Mouse (Mus musculus): Measurements from ENCODE around the gene Olfr270.

Gene Olfr270

DNA sequence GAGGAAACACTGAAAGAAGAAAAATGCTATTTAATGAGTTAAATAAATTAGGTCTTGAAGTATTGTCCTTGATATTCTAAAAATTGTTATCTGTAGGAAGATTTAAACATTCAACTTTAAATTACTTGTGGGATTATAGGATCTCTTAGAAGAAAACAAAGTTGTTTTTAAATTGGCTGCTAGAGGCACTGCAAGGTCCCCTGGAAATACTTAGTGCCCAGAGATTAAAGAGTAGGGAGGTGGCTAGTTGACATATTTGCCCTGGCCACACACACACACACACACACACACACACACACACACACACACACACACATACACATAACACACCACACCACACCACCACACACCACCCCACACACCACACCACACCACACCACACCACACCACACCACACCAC is at the start of gene Olfr270:
Gene Olfr270 (plus strand): TSS at position 301 of the 400 bp plus-strand sequence.
- no peak for ATAC-seq (ENCODE audit: low TSS enrichment)

GRCm38 (mm10) chr4:52916659-52917310 is 47.6 kb upstream of the Olfr270 start:
- no peak for ATAC-seq (ENCODE audit: low TSS enrichment)

GRCm38 (mm10) chr4:52917311-52917688 is 47.0 kb upstream of the Olfr270 start:
- ATAC-seq (ENCODE audit: low TSS enrichment), result no peak

- no peak for ATAC-seq (ENCODE audit: low TSS enrichment)
Measured at GRCm38 (mm10) chr4:52919078-52919477, 45.3 kb upstream of the Olfr270 start, which contains the start of gene Olfr272. Gene Olfr272, minus strand, starts transcription at chr4:52919178.

DNA sequence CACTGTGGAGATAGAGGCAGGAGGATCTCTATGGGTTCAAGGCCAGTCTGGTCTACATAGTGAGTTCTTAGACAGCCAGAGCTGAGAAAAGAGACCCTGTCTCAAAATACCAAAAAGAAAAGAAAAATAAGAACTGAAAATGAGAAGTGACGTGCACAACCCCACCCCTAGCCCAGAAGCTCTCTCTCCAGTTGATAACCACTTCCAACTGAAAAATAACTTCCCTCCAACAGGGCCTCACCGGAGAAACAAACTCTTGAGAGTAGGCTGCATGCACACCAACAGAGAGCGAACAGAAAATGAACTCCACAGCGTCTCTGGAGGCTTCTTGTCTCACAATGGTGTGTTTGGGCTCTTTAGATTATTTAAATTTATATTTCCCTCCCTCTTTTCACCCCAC is 33.9 kb upstream of the Olfr270 start:
- ATAC-seq (ENCODE audit: low TSS enrichment), result no peak

- ATAC-seq (ENCODE audit: low TSS enrichment), result no peak
Measured at GRCm38 (mm10) chr4:52946665-52947064, 17.7 kb upstream of the Olfr270 start.

DNA sequence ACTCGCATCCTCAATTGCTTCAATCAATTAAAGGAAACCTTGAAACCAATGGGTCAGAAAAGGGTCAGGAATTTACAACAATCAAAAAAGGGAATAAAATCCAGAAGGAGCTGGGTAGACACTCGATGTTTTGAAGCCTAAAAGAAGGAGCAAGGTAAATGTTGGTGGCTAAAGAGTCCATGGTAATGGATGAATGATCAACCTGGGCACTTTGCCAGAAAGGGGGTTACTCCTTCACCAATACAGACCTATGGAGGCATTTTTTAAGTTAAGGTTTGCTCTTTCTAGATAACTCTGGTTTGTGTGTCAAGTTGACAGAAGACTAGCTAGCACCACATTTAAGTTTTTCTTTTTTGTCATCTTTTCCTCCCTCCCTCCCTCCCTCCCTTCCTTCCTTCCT is 15.3 kb upstream of the Olfr270 start:
- ATAC-seq (ENCODE audit: low TSS enrichment), result no peak

DNA sequence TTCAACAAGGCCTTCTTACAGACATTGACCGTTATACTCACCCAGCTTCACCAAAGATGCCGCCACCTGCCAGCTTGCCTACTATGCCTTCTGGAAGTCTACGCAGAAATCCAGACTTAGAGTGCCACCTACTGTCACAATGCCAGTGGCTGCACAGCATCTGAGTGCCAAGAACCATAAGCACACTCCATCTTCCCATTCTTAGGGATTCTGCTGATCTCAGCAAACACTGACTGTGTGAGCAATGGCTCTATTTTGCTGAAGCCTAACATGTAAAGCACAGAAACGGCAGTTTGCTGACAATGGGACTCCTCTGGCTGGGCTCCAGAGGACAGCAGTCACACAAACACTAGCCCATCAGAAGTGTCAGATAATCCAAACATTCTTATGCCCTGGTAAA is 5.7 kb upstream of the Olfr270 start:
- ATAC-seq (ENCODE audit: low TSS enrichment), result peak; percentile 100

GRCm38 (mm10) chr4:52985216-52985615 is 20.9 kb downstream of the Olfr270 start:
- peak; percentile 85 for ATAC-seq (ENCODE audit: low TSS enrichment)

DNA sequence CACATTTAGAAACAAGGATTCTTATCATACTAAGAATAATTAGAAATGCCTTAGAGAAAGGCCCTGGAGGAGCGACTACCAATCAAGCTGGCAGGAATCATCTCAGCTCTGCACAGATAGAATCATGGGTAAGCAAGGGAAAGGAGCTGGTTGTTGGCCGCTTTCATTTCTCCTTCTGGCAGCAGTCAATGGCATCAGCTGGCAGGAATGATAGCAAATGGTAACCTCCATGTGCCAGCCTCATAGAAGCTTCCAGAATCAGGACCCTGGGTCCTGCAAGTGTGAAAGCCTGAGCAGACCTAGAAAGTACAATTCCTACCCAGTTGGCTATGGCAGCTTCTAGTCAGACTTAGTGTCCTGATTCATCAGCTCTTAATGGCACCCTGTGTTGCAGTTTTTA is 21.9 kb downstream of the Olfr270 start:
- ATAC-seq (ENCODE audit: low TSS enrichment), result no peak

DNA sequence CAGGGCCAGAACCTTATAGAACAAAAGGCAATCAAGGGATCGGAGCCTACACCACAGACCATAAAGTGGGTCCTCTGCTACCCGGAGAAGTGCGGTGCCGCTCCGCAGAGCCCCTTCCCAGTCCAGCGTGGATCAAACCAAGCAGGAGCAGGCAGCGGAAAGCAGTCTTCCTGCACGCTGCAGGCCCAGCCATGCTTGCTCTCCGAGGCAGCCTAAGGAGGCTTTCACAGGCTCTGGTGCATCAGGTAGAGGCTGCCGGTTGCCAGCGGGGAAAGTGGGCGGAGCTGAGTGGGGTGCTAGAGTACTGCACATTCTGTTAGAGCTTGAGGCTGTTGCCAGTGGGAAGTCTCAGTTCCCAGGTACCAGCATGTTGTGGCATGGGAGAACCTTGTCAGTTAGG is 24.9 kb downstream of the Olfr270 start, which contains the start of gene Nipsnap3a:
Gene Nipsnap3a (plus strand): TSS at position 25 of the 400 bp plus-strand sequence.
- ATAC-seq (ENCODE audit: low TSS enrichment), result no peak

DNA sequence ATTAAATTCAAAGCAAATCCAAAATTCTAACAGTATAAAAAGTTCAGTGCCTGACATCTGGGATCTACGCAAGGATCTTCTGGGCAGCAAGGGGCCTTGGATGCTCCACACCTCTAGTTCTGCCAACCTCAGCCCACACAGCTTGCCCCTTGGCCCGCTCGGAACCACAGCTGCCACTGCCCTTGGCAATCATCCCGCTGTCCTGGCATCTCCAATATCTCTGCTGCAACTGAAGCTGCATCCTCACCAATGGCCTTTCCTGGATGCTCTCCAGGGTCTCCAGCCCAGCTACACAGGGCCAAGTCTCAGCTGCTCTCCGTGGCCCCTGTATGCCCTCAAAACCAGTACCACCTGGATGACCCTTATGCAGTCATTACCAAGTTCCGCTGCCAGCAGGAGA is 35.1 kb downstream of the Olfr270 start:
- ATAC-seq (ENCODE audit: low TSS enrichment), result no peak

- ATAC-seq (ENCODE audit: low TSS enrichment), result no peak
Measured at GRCm38 (mm10) chr4:53000154-53000553, 35.8 kb downstream of the Olfr270 start.

GRCm38 (mm10) chr4:53009183-53009582 is 44.8 kb downstream of the Olfr270 start:
- peak; percentile 9; the same call in 1 of the 2 replicates for ATAC-seq (ENCODE audit: low TSS enrichment)

DNA sequence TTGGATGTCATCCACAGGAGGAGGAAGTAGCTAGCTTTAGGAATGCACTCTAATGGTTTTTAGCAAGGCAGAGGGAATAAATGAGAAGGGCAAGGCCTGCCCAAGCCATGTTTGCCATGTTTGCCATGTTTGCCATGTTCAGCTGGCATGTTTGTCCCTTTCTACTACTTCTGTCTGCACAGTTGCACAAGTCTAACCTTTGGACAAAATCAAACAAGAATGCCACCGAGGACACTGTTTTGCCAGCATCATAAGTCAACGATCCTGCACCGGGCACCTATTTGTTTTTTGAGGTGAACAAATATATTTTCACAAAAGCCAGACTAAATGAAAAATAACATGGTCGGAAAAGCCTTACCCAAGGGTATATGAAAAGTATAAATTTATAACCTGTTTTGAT is 45.5 kb downstream of the Olfr270 start:
- ATAC-seq (ENCODE audit: low TSS enrichment), result no peak

GRCm38 (mm10) chr4:53011732-53012361 is 47.5 kb downstream of the Olfr270 start, which contains the start of gene Nipsnap3b:
Gene Nipsnap3b, plus strand, starts transcription at chr4:53011880.
- peak; percentile 95 for ATAC-seq (ENCODE audit: low TSS enrichment)

GRCm38 (mm10) chr4:53014421-53014820 is 50.1 kb downstream of the Olfr270 start:
- no peak for ATAC-seq (ENCODE audit: low TSS enrichment)

DNA sequence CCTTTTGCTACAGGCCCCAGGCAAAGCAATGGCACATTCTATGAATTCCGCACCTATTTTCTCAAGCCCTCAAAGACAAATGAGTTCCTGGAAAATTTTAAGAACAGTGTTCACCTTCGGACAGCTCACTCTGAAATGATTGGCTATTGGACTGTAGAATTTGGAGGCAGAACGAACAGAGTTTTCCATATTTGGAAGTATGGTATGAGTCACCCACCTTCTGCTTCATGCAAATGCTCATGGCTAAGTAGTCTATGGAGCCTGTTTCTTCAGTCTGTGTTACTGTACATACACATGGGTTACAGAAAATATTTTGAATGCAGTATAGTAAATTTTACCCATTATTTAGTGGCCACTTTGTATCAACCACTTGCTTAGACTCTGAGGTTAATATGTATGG is 50.7 kb downstream of the Olfr270 start:
- peak; percentile 35 for ATAC-seq (ENCODE audit: low TSS enrichment)

GRCm38 (mm10) chr4:53018392-53018791 is 54.0 kb downstream of the Olfr270 start:
- ATAC-seq (ENCODE audit: low TSS enrichment), result no peak
